Mouse (Mus musculus) bone marrow macrophage, adult 2 months (primary cell): ENCODE measurements around the gene Frem2. TPM values are rescaled to one million over a fixed set of nuclear protein-coding genes. Genes with fewer than 3 reads are reported as not detected.

ENCODE experiments used
- H3K27ac ChIP-seq: 2 replicates; pipeline ENCODE4 v1.5.1; 2012; ENCODE audit warnings: low read depth, low read length; ENCODE audit not compliant: insufficient read depth
- H3K4me1 ChIP-seq: 2 replicates; pipeline ENCODE4 v1.6.1; 2012; ENCODE audit warnings: low read length; ENCODE audit not compliant: control insufficient read depth, insufficient read depth
- H3K4me3 ChIP-seq: 2 replicates; pipeline ENCODE4 v1.5.1; 2012; ENCODE audit warnings: mild to moderate bottlenecking, low read length, moderate library complexity; ENCODE audit not compliant: insufficient read depth
- CTCF ChIP-seq: IDR thresholded peaks from 2 replicates; pipeline ENCODE4 v1.5.1; 2012; ENCODE audit warnings: low read depth, mild to moderate bottlenecking, low read length, moderate library complexity
- POLR2A ChIP-seq: IDR thresholded peaks from 2 replicates; pipeline ENCODE4 v1.6.1; 2012; ENCODE audit warnings: mild to moderate bottlenecking, low read depth, low read length, borderline replicate concordance
- polyA plus RNA-seq: library from polyadenylated mRNA; stranded (reverse); fragments of >200 nt; gene quantifications from 2 replicates; pipeline ENCODE4 v1.2.4, GENCODE M21; 2012; ENCODE audit not compliant: missing spikeins, insufficient read depth, insufficient read length

Frem2 gene
- polyA plus RNA-seq, 1 experiment = not detected

DNA sequence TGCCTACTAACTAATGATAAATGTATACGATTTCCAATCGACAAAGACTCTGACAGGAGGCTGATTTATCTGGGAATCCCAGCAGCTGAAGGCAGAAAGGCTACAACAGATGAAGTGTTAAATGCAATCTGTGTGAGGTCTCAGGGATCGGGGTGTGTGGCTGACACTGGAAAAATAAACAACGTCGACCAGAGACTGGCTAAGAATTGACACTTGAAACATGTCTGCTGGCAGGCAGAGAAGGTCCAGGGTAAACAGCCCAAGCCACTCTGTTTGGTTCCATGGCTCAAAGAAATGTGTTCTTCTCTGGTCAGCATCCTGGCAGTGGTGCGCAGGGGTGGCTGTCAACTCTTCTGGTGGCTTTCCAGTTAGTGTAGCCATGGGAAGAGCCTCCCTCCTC is 98.1 kb downstream of the Frem2 start:
- TF ChIP-seq CTCF (no peak), POLR2A (no peak)
- H3K4me3 ChIP-seq = no peak overlapping the region
- H3K4me1 ChIP-seq = no peaks in the 10 kb centered on the region
- H3K27ac ChIP-seq = no peak overlapping the region

DNA sequence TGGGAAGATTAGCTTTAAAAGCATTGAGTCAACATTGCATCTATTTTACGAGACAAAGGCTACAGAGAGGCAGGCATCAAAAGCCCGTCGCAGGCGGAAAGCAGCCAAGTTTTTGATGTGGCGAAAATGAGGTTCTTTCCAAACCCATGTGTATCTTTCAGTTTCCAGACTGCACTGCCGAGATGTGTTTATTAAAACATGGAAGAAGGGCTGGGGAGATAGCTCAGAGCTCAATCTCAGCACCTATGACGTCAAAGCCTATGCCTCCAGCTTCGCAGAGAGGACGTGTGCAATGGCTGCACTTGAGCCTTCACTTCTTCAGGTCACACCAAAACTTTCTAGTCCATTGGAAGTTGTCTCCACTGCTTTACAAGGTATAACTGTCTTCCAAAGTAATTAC is 98.9 kb downstream of the Frem2 start:
- no peak overlapping the region for H3K27ac ChIP-seq
- TF ChIP-seq CTCF (no peak), POLR2A (no peak)
- H3K4me3 ChIP-seq = no peak overlapping the region
- H3K4me1 ChIP-seq = no peaks in the 10 kb centered on the region

- Histone ChIP-seq H3K27ac (no peak overlapping the region), H3K4me1 (no peaks in the 10 kb centered on the region), H3K4me3 (no peak overlapping the region)
- TF ChIP-seq POLR2A (no peak), CTCF (no peak)
These were observed 99.6 kb downstream of the Frem2 start for GRCm38 (mm10) chr3:53557388-53558214.

DNA sequence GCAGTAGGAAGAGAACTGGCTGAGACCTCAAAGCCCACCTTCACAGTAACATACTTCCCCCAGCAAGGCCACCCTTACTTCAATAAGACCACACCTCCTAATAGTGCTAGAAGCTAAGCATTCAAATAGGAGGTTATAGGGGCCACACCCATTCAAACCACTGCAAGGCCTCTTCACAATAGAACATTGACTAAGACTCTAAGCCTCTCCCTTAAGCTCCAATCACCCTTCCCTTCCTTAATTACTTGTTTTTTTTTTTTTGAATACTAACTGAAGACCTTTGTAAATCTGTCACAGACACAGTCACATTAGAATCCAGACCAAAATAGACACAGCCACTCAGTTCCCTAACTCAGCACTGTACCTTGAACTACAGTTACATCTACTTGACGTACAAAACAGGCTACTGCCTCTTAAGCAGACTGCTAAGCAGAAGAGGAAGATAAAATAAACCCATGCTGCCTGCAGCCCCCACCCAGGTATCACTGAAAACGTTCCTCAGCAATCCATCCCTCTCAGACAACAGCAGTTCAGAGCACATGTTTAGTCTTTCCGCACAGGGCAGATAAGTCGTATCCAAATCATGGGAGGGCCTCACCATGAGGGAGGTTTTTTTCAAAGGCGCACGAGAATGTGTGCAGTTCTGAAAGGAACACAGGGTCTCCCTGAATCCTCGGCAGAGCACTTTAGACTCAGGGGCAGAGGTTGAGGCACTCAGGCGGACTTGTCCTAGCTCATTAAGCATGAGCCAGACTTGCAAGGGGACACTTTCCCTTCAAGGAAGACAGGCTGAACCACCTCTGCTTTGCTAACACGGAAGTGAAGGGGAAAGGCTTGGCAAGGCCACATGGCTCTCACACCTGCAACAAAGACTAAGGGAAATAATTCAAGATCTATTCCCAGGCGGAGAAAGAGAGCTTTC is 101.9 kb downstream of the Frem2 start:
- Histone ChIP-seq H3K4me1 (no peaks in the 10 kb centered on the region), H3K27ac (no peak overlapping the region), H3K4me3 (no peak overlapping the region)
- TF ChIP-seq CTCF = no peak
- TF ChIP-seq POLR2A = no peak

GRCm38 (mm10) chr3:53552691-53553090 is 104.5 kb downstream of the Frem2 start:
- no peaks in the 10 kb centered on the region for H3K4me1 ChIP-seq
- H3K27ac ChIP-seq = no peak overlapping the region
- H3K4me3 ChIP-seq = no peak overlapping the region
- TF ChIP-seq POLR2A = no peak
- no peak for TF ChIP-seq CTCF

DNA sequence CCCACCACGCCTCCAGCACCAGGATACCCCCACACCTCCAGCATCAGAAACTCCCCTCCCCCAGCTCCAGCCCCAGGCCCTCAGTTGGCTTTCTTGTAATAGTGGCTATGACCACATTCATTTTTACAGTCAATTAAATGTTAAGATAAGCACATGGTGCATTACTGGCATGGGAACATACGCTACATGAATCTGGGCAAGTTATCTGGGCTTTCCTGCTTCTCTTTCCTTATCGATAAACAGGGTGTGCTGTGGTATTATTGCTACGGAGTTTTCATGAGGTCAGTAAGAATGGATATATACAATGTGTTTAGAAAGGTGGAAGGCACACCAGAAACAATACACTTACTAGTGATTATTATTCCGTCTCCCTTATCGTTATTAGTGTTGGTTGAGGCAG is 125.1 kb downstream of the Frem2 start:
- TF ChIP-seq CTCF (no peak), POLR2A (no peak)
- H3K4me3 ChIP-seq = no peak overlapping the region
- H3K4me1 ChIP-seq = no peaks in the 10 kb centered on the region
- H3K27ac ChIP-seq = no peak overlapping the region

GRCm38 (mm10) chr3:53530305-53530704 is 126.8 kb downstream of the Frem2 start:
- TF ChIP-seq CTCF = no peak
- no peak for TF ChIP-seq POLR2A

DNA sequence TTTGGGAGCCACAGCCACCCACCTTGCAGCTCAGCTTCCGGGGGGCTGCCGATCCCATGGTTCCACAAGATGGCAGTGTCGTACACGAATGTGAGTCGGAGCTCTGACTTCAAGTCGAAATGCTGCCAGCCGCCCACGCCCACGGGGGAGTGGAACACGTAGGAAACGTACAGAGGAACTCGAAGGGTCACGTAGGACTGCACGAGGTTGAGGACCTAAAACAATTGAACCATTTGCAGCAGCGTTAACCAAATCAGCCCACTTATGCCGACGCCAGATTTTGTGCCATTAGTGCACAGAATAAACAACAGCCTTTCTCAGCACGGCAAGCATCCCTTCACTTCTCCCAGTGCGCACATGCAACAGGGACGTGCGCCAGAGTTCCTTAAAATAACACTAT is 131.4 kb downstream of the Frem2 start:
- Histone ChIP-seq H3K27ac (no peak overlapping the region), H3K4me1 (no peaks in the 10 kb centered on the region), H3K4me3 (no peak overlapping the region)
- no peak for TF ChIP-seq POLR2A
- TF ChIP-seq CTCF = no peak

More at GRCm38 (mm10) chr3:53530305-53530704, 126.8 kb downstream of the Frem2 start:
- Histone ChIP-seq H3K27ac (no peak overlapping the region), H3K4me3 (no peak overlapping the region), H3K4me1 (no peaks in the 10 kb centered on the region)

- no peak overlapping the region for H3K27ac ChIP-seq
- no peak overlapping the region for H3K4me3 ChIP-seq
- TF ChIP-seq CTCF (no peak), POLR2A (no peak)
- H3K4me1 ChIP-seq = no peaks in the 10 kb centered on the region
These were observed 134.4 kb downstream of the Frem2 start for GRCm38 (mm10) chr3:53522794-53523193.

- H3K4me3 ChIP-seq = no peak overlapping the region
- H3K27ac ChIP-seq = no peak overlapping the region
- TF ChIP-seq CTCF = no peak
- TF ChIP-seq POLR2A = no peak
- no peaks in the 10 kb centered on the region for H3K4me1 ChIP-seq
These were observed 142.7 kb downstream of the Frem2 start for GRCm38 (mm10) chr3:53514221-53515065.
